ENCODE assay signal across 8 mouse cellular contexts in genomic region chr6:124916695-124917517, GRCm38 (mm10). TPM values are rescaled to one million over a fixed set of nuclear protein-coding genes. Genes with fewer than 3 reads are reported as not detected.
DNase-seq lines count a peak whose midpoint lies in the region; ATAC-seq lines count a peak whose summit lies in the region.

No protein-coding gene starts in this region.

- ATAC-seq in erythroid progenitor cell, adult 5-6 weeks (replicated peaks; ENCODE audit: low FRiP score, poor library complexity, severe bottlenecking): peak; percentile 86
- peak; percentile 75 for ATAC-seq in heart, embryonic 12.5 days (ENCODE audit: insufficient number of reproducible peaks, low FRiP score)
- peak; percentile 64 for ATAC-seq in kidney, embryonic 16.5 days (ENCODE audit: low FRiP score, low TSS enrichment)
- peak; percentile 76 for ATAC-seq in liver, embryonic 12.5 days

- no peaks in the 10 kb centered on the region for H3K9me3 ChIP-seq in heart, embryonic 12.5 days (replicated peaks)
- no peaks in the 10 kb centered on the region for H3K9me3 ChIP-seq in kidney, embryonic 16.5 days (ENCODE audit: low read length)
- no peaks in the 10 kb centered on the region for H3K9me3 ChIP-seq in liver, embryonic 12.5 days (replicated peaks)

- H3K4me2 ChIP-seq in heart, embryonic 12.5 days: peak overlapping the region; percentile 96
- H3K4me2 ChIP-seq in kidney, embryonic 16.5 days (replicated peaks; ENCODE audit: low read depth, low read length): peak overlapping the region; percentile 99
- H3K4me2 ChIP-seq in liver, embryonic 12.5 days: peak overlapping the region; percentile 98

- H3K4me1 ChIP-seq in brown adipose tissue, adult 24 weeks (ENCODE audit: control insufficient read depth, insufficient read depth, insufficient read length, low read length): peaks cover 14% of the 10 kb centered on the region
- H3K4me1 ChIP-seq in heart, embryonic 12.5 days (replicated peaks): peaks cover 58% of the 10 kb centered on the region
- peaks cover 61% of the 10 kb centered on the region for H3K4me1 ChIP-seq in kidney, embryonic 16.5 days (ENCODE audit: insufficient read depth, low read length)
- peaks cover 66% of the 10 kb centered on the region for H3K4me1 ChIP-seq in liver, embryonic 12.5 days

- peaks cover 21% of the 10 kb centered on the region for H3K36me3 ChIP-seq in heart, embryonic 12.5 days
- peaks cover 23% of the 10 kb centered on the region for H3K36me3 ChIP-seq in kidney, embryonic 16.5 days (ENCODE audit: insufficient read depth, low read length)
- peaks cover 9% of the 10 kb centered on the region; the same call in 1 of the 2 replicates for H3K36me3 ChIP-seq in liver, embryonic 12.5 days
- no peaks in the 10 kb centered on the region for H3K36me3 ChIP-seq in splenic B cell, adult 2 months (ENCODE audit: control insufficient read depth, insufficient read depth, low read length, poor library complexity, severe bottlenecking)

- WGBS in heart, embryonic 12.5 days: 1% methylated on average over 66 of the region's 67 CpGs
- WGBS in kidney, embryonic 16.5 days: 0% methylated on average over 40 of the region's 67 CpGs
- 3% methylated on average over 61 of the region's 67 CpGs for WGBS in liver, embryonic 12.5 days (ENCODE audit: insufficient replicate concordance)

- DNase-seq in CD4-positive, CD25-positive, alpha-beta regulatory T cell, adult 2 months (ENCODE audit: low read depth, low spot score): peak; percentile 94
- peak; percentile 89 for DNase-seq in naive thymus-derived CD4-positive, alpha-beta T cell, adult 2 months (ENCODE audit: low read depth)
- DNase-seq in splenic B cell, adult 2 months (ENCODE audit: low read depth, low spot score): peak; percentile 91

- H3K9ac ChIP-seq in heart, embryonic 12.5 days: peak overlapping the region; percentile 100
- H3K9ac ChIP-seq in kidney, embryonic 16.5 days (replicated peaks; ENCODE audit: low read length): peak overlapping the region; percentile 100
- H3K9ac ChIP-seq in liver, embryonic 12.5 days: peak overlapping the region; percentile 84

- H3K27ac ChIP-seq in brown adipose tissue, adult 24 weeks (replicated peaks; ENCODE audit: low read depth, low read length): peak overlapping the region; percentile 91
- peak overlapping the region; percentile 100 for H3K27ac ChIP-seq in heart, embryonic 12.5 days (ENCODE audit: poor library complexity, severe bottlenecking)
- H3K27ac ChIP-seq in kidney, embryonic 16.5 days (ENCODE audit: low read length): peak overlapping the region; percentile 99
- peak overlapping the region; percentile 91 for H3K27ac ChIP-seq in liver, embryonic 12.5 days

- no peaks in the 10 kb centered on the region for H3K27me3 ChIP-seq in heart, embryonic 12.5 days (replicated peaks)
- H3K27me3 ChIP-seq in kidney, embryonic 16.5 days (ENCODE audit: insufficient read depth, low read length): no peaks in the 10 kb centered on the region
- peaks cover 100% of the 10 kb centered on the region for H3K27me3 ChIP-seq in liver, embryonic 12.5 days (replicated peaks)
- H3K27me3 ChIP-seq in splenic B cell, adult 2 months (ENCODE audit: control insufficient read depth, insufficient read depth, low read length, poor library complexity, severe bottlenecking): no peaks in the 10 kb centered on the region

- peak overlapping the region; percentile 95 for H3K4me3 ChIP-seq in brown adipose tissue, adult 24 weeks (ENCODE audit: insufficient read depth, low read depth, low read length)
- peak overlapping the region; percentile 94 for H3K4me3 ChIP-seq in heart, embryonic 12.5 days
- H3K4me3 ChIP-seq in kidney, embryonic 16.5 days (ENCODE audit: low read length): peak overlapping the region; percentile 68
- peak overlapping the region; percentile 74 for H3K4me3 ChIP-seq in liver, embryonic 12.5 days

RNA-seq across cellular contexts. Expression of gene Ptms, which starts 3.0 kb away (rescaled TPM):
- polyA plus RNA-seq in brown adipose tissue, adult 24 weeks (2012; ENCODE audit: insufficient read depth, insufficient read length, missing spikeins): 949 and 1,236 TPM in 2 replicates
- 15.5 and 20.5 TPM in 2 replicates for total RNA-seq in erythroid progenitor cell, adult 5-6 weeks (2015; ENCODE audit: low replicate concordance)
- 7.9 and 18.6 TPM in 2 replicates for total RNA-seq in erythroid progenitor cell, adult 5-6 weeks (2017; ENCODE audit: low replicate concordance)
- 233 and 243 TPM in 2 replicates for polyA plus RNA-seq in heart, embryonic 12.5 days (2016; fragmentation: Nextera tagmentation; extraction: Ambion mirVana)
- 269 and 274 TPM in 2 replicates for polyA plus RNA-seq in kidney, embryonic 16.5 days (2015; fragmentation: Nextera tagmentation; extraction: Ambion mirVana)
- polyA plus RNA-seq in liver, embryonic 12.5 days (2016; fragmentation: Nextera tagmentation; extraction: Ambion mirVana): 64.5 and 66.7 TPM in 2 replicates

RNA-seq across cellular contexts. Expression of gene Lag3, which starts 5.4 kb away (rescaled TPM):
- polyA plus RNA-seq in brown adipose tissue, adult 24 weeks (2012; ENCODE audit: insufficient read depth, insufficient read length, missing spikeins): 12.2 and 15.1 TPM in 2 replicates
- total RNA-seq in erythroid progenitor cell, adult 5-6 weeks (2015; ENCODE audit: low replicate concordance): 1.8 TPM in 1 of 2 replicates, not detected in the other
- 0.90 TPM in 1 of 2 replicates, not detected in the other for total RNA-seq in erythroid progenitor cell, adult 5-6 weeks (2017; ENCODE audit: low replicate concordance)
- 1.4 and 1.5 TPM in 2 replicates for polyA plus RNA-seq in heart, embryonic 12.5 days (2016; fragmentation: Nextera tagmentation; extraction: Ambion mirVana)
- polyA plus RNA-seq in kidney, embryonic 16.5 days (2015; fragmentation: Nextera tagmentation; extraction: Ambion mirVana): 1.3 and 2.6 TPM in 2 replicates
- polyA plus RNA-seq in liver, embryonic 12.5 days (2016; fragmentation: Nextera tagmentation; extraction: Ambion mirVana): 0.32 and 0.33 TPM in 2 replicates

RNA-seq across cellular contexts. Expression of gene Mlf2, which starts 14.3 kb away (rescaled TPM):
- 238 and 301 TPM in 2 replicates for polyA plus RNA-seq in brown adipose tissue, adult 24 weeks (2012; ENCODE audit: insufficient read depth, insufficient read length, missing spikeins)
- 44.0 and 45.3 TPM in 2 replicates for total RNA-seq in erythroid progenitor cell, adult 5-6 weeks (2015; ENCODE audit: low replicate concordance)
- 18.5 and 42.2 TPM in 2 replicates for total RNA-seq in erythroid progenitor cell, adult 5-6 weeks (2017; ENCODE audit: low replicate concordance)
- polyA plus RNA-seq in heart, embryonic 12.5 days (2016; fragmentation: Nextera tagmentation; extraction: Ambion mirVana): 357 and 358 TPM in 2 replicates
- polyA plus RNA-seq in kidney, embryonic 16.5 days (2015; fragmentation: Nextera tagmentation; extraction: Ambion mirVana): 366 and 380 TPM in 2 replicates
- polyA plus RNA-seq in liver, embryonic 12.5 days (2016; fragmentation: Nextera tagmentation; extraction: Ambion mirVana): 178 and 187 TPM in 2 replicates

RNA-seq across cellular contexts. Expression of gene Cd4, which starts 28.9 kb away (rescaled TPM):
- polyA plus RNA-seq in brown adipose tissue, adult 24 weeks (2012; ENCODE audit: insufficient read depth, insufficient read length, missing spikeins): not detected in 2 replicates
- 4.3 and 12.2 TPM in 2 replicates for total RNA-seq in erythroid progenitor cell, adult 5-6 weeks (2015; ENCODE audit: low replicate concordance)
- 5.0 and 6.8 TPM in 2 replicates for total RNA-seq in erythroid progenitor cell, adult 5-6 weeks (2017; ENCODE audit: low replicate concordance)
- polyA plus RNA-seq in heart, embryonic 12.5 days (2016; fragmentation: Nextera tagmentation; extraction: Ambion mirVana): not detected in 2 replicates
- polyA plus RNA-seq in kidney, embryonic 16.5 days (2015; fragmentation: Nextera tagmentation; extraction: Ambion mirVana): 0.10 and 0.28 TPM in 2 replicates
- polyA plus RNA-seq in liver, embryonic 12.5 days (2016; fragmentation: Nextera tagmentation; extraction: Ambion mirVana): 0.05 and 0.07 TPM in 2 replicates

RNA-seq across cellular contexts. Expression of gene Cops7a, which starts 48.4 kb away (rescaled TPM):
- 74.8 and 85.4 TPM in 2 replicates for polyA plus RNA-seq in brown adipose tissue, adult 24 weeks (2012; ENCODE audit: insufficient read depth, insufficient read length, missing spikeins)
- total RNA-seq in erythroid progenitor cell, adult 5-6 weeks (2015; ENCODE audit: low replicate concordance): 14.3 and 17.3 TPM in 2 replicates
- total RNA-seq in erythroid progenitor cell, adult 5-6 weeks (2017; ENCODE audit: low replicate concordance): 4.1 and 4.9 TPM in 2 replicates
- 148 and 149 TPM in 2 replicates for polyA plus RNA-seq in heart, embryonic 12.5 days (2016; fragmentation: Nextera tagmentation; extraction: Ambion mirVana)
- 178 and 179 TPM in 2 replicates for polyA plus RNA-seq in kidney, embryonic 16.5 days (2015; fragmentation: Nextera tagmentation; extraction: Ambion mirVana)
- 88.7 and 95.2 TPM in 2 replicates for polyA plus RNA-seq in liver, embryonic 12.5 days (2016; fragmentation: Nextera tagmentation; extraction: Ambion mirVana)

Comparison
In these comparisons a context has a peak if more than half of its experiments do, and no peak if none do; other contexts are left out.
1. Peak in every context shown above with its lines: DNase-seq, ATAC-seq, H3K4me3 ChIP-seq and H3K27ac ChIP-seq.